Mouse (Mus musculus) MEL (cell line): ENCODE data around the gene Yipf1.

Experiments used
- CTCF ChIP-seq, 3 experiments: IDR thresholded peaks in 2 of 3; conservative IDR thresholded peaks in 1 of 3; 2 replicates each; pipeline ENCODE4 v1.5.1; 2011 to 2012; ENCODE audit warnings: low read length in 3 of 3, low read depth in 2 of 3, mild to moderate bottlenecking in 2 of 3, improper control_type of control experiment in 1 of 3, inconsistent platforms in 1 of 3, mixed read lengths in 1 of 3, moderate library complexity in 1 of 3; ENCODE audit not compliant: control insufficient read depth in 1 of 3, insufficient read depth in 1 of 3, poor library complexity in 1 of 3, severe bottlenecking in 1 of 3
- ZC3H11A ChIP-seq: IDR thresholded peaks from 2 replicates; pipeline ENCODE4 v1.6.1; 2012; ENCODE audit warnings: low read depth, mild to moderate bottlenecking, inconsistent platforms, low read length, improper control_type of control experiment

DNA sequence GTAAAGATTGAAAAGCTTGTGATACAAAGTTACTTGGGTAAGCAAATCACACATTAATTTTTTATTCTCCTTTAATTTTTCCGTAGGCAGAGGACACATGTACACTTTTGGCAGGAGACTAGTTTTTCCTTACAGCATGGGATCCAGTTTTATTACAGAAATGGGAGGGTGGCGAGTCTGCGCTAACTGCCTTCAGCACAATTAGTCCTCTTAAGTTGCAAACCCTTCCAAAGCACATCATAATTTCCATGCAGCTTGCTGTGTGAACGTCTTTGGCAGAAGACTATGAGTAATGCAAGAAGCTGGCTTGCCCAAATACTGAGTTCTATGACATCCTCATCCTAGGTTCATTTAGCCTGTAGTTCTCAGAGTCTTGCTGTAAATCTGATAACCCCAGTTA lies 40.5 kb upstream of the Yipf1 start:
- TF ChIP-seq CTCF (IDR thresholded peaks at IDR 0.05 in 2 of 3, conservative IDR thresholded peaks at IDR 0.05 in 1 of 3; ENCODE audit: control insufficient read depth in 1 of 3, insufficient read depth in 1 of 3, low read depth in 2 of 3, low read length in 3 of 3, poor library complexity in 1 of 3, severe bottlenecking in 1 of 3) (no peak), ZC3H11A (no peak)
